In genomic region chr11:113148198-113148537, GRCm38 (mm10) we compare ENCODE assay signal across 14 mouse cellular contexts.
A peak's percentile ranks its signal among the peaks of the same experiment; 100 is the strongest.
DNase-seq lines count a peak whose midpoint lies in the region; ATAC-seq and TF ChIP-seq lines count a peak whose summit lies in the region.
"Had no signal": no experiment of that assay in that cellular context is flagged by ENCODE, and none has a peak within 500 bp of the region (broad histone marks: within the 10 kb centered on the region; RNA-seq: fewer than 3 reads in every experiment).

No protein-coding gene starts in this region.

- no peaks in the 10 kb centered on the region for H3K27me3 ChIP-seq in cerebellum, adult 2 months (ENCODE audit: control insufficient read depth, insufficient read depth, low read length)
- H3K27me3 ChIP-seq in embryonic facial prominence, embryonic 10.5 days (replicated peaks; ENCODE audit: low read depth, poor library complexity, severe bottlenecking), result no peaks in the 10 kb centered on the region
- no peaks in the 10 kb centered on the region for H3K27me3 ChIP-seq in limb, embryonic 14.5 days (ENCODE audit: control insufficient read depth, insufficient read depth, low read length)
- H3K27me3 ChIP-seq: embryonic facial prominence, embryonic 13.5 days; forebrain, embryonic 13.5 days had no signal

- ATAC-seq in limb, embryonic 14.5 days (ENCODE audit: low FRiP score, low read depth), result no peak
- ATAC-seq: forebrain, embryonic 13.5 days had no signal

- TF ChIP-seq CTCF in cerebellum, adult 2 months (IDR thresholded peaks at IDR 0.05; ENCODE audit: borderline replicate concordance, insufficient read depth, low read depth, low read length), result no peak
- TF ChIP-seq CTCF in layer of hippocampus, adult 2 months (conservative IDR thresholded peaks at IDR 0.05), result no peak

- DNase-seq in cerebellum, adult 2 months, result no peak
- no peak for DNase-seq in cerebellum, adult 9-10 months
- DNase-seq in layer of hippocampus, adult 2 months (ENCODE audit: low spot score in 2 of 2), result no peak
- DNase-seq in layer of hippocampus, adult 9-10 months (ENCODE audit: low spot score), result no peak
- DNase-seq in embryonic facial prominence, embryonic 10.5 days (ENCODE audit: low spot score), result no peak
- DNase-seq in limb, embryonic 14.5 days (ENCODE audit: low spot score), result no peak
- DNase-seq in thymus, postnatal 10 days (ENCODE audit: low spot score in 2 of 2), result no peak
- no peak for DNase-seq in gastrocnemius, adult 18-20 months (ENCODE audit: low spot score)
- DNase-seq: cerebellum, postnatal 36 days; gastrocnemius, postnatal 14 days; lung, postnatal 14 days had no signal

- peaks cover 29% of the 10 kb centered on the region for H3K4me1 ChIP-seq in cerebellum, adult 2 months (ENCODE audit: control insufficient read depth, insufficient read depth, low read length)
- H3K4me1 ChIP-seq in embryonic facial prominence, embryonic 10.5 days, result peaks cover 51% of the 10 kb centered on the region
- H3K4me1 ChIP-seq in limb, embryonic 14.5 days (ENCODE audit: control insufficient read depth, insufficient read depth, low read length), result peaks cover 24% of the 10 kb centered on the region

- H3K4me2 ChIP-seq in limb, embryonic 14.5 days (replicated peaks; ENCODE audit: low read depth, low read length, severe bottlenecking), result peak overlapping the region; percentile 19; the same call in 1 of the 2 replicates
- H3K4me2 ChIP-seq: embryonic facial prominence, embryonic 13.5 days; forebrain, embryonic 13.5 days; heart, embryonic 11.5 days had no signal

- no peak overlapping the region for H3K9ac ChIP-seq in limb, embryonic 14.5 days (ENCODE audit: low read depth, low read length, severe bottlenecking)
- H3K9ac ChIP-seq: embryonic facial prominence, embryonic 13.5 days; forebrain, embryonic 13.5 days had no signal

- H3K9me3 ChIP-seq in embryonic facial prominence, embryonic 10.5 days, result no peaks in the 10 kb centered on the region
- no peaks in the 10 kb centered on the region for H3K9me3 ChIP-seq in limb, embryonic 14.5 days (ENCODE audit: control insufficient read depth, low read length)
- H3K9me3 ChIP-seq: embryonic facial prominence, embryonic 13.5 days; forebrain, embryonic 13.5 days had no signal

- H3K27ac ChIP-seq in cerebellum, adult 2 months (ENCODE audit: insufficient read depth, low read length), result 0 out of 2 replicates have a peak overlapping the region, but pooled peaks have one; percentile 2
- peak overlapping the region; percentile 72 for H3K27ac ChIP-seq in layer of hippocampus, adult 2 months
- H3K27ac ChIP-seq in embryonic facial prominence, embryonic 10.5 days (replicated peaks), result peak overlapping the region; percentile 66
- H3K27ac ChIP-seq in limb, embryonic 14.5 days (replicated peaks; ENCODE audit: low read depth, low read length), result 0 out of 2 replicates have a peak overlapping the region, but pooled peaks have one; percentile 19
- H3K27ac ChIP-seq: embryonic facial prominence, embryonic 13.5 days; forebrain, embryonic 13.5 days had no signal

- H3K4me3 ChIP-seq in cerebellum, adult 2 months (replicated peaks; ENCODE audit: insufficient read depth, low read depth, low read length), result no peak overlapping the region
- H3K4me3 ChIP-seq in layer of hippocampus, adult 2 months, result no peak overlapping the region
- H3K4me3 ChIP-seq in embryonic facial prominence, embryonic 10.5 days, result no peak overlapping the region
- no peak overlapping the region for H3K4me3 ChIP-seq in limb, embryonic 14.5 days (replicated peaks; ENCODE audit: low read length)
- H3K4me3 ChIP-seq: embryonic facial prominence, embryonic 13.5 days; forebrain, embryonic 13.5 days had no signal

- TF ChIP-seq POLR2A in cerebellum, adult 2 months (IDR thresholded peaks at IDR 0.05; ENCODE audit: borderline replicate concordance, insufficient read depth, low read length), result no peak
- TF ChIP-seq POLR2A in limb, embryonic 14.5 days (IDR thresholded peaks at IDR 0.05; ENCODE audit: borderline replicate concordance, extremely low read depth, insufficient read depth, insufficient read length), result no peak

- H3K36me3 ChIP-seq in embryonic facial prominence, embryonic 10.5 days (replicated peaks), result 0 out of 2 replicates have a peak, but pooled peaks cover 2% of the 10 kb centered on the region
- H3K36me3 ChIP-seq in limb, embryonic 14.5 days (ENCODE audit: control insufficient read depth, insufficient read depth, low read length), result no peaks in the 10 kb centered on the region
- H3K36me3 ChIP-seq: embryonic facial prominence, embryonic 13.5 days had no signal

- 60% methylated on average over 9 of the region's 9 CpGs for WGBS in cerebellum, adult 2 months
- 88% methylated on average over 9 of the region's 9 CpGs for WGBS in embryonic facial prominence, embryonic 10.5 days
- 80% methylated on average over 9 of the region's 9 CpGs for WGBS in limb, embryonic 14.5 days

Comparison
In these comparisons a context has a peak if more than half of its experiments do, and no peak if none do; other contexts are left out.
1. H3K27ac ChIP-seq: peak in every context shown above with its lines; median percentile 72 in layer of hippocampus, adult 2 months; 66 in embryonic facial prominence, embryonic 10.5 days; 19 in limb, embryonic 14.5 days; 2 in cerebellum, adult 2 months.